Mouse (Mus musculus): ENCODE results near the gene Bmpr1b. TPM values are rescaled to one million over a fixed set of nuclear protein-coding genes. Genes with fewer than 3 reads are reported as not detected.

Bmpr1b gene
- polyA plus RNA-seq, 1 experiment from 2014 or later = 12.2 TPM

DNA sequence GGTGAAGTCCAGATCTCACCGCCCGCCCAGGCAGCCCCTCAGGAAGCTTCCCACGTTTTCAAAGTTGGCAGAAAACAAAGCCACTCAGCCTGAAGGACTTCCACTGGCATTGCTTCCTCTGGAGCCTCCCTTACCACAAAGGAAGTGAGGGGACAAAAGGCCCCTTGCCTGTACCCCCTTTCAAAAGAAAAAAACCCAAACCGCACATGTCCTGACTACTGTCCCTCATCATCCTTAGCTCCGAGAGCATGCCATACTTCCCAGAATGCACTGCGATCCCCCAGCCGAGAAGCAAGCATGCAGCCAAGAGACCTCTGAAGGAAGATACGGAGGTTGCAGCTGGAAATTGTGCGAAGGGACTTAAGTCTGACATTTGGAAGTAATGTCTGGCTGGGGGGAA, 4.2 kb downstream of the Bmpr1b start:
- Histone ChIP-seq H3K4me2 (replicated peaks) (no peak overlapping the region), H3K4me1 (peaks cover 7% of the 10 kb centered on the region), H3K9ac (no peak overlapping the region), H3K4me3 (no peak overlapping the region), H3K27ac (no peak overlapping the region), H3K9me3 (replicated peaks) (no peaks in the 10 kb centered on the region), H3K36me3 (no peaks in the 10 kb centered on the region), H3K27me3 (no peaks in the 10 kb centered on the region)
- WGBS = 59% methylated on average over 9 of the region's 9 CpGs
- no peak for ATAC-seq (ENCODE audit: low FRiP score)

DNA sequence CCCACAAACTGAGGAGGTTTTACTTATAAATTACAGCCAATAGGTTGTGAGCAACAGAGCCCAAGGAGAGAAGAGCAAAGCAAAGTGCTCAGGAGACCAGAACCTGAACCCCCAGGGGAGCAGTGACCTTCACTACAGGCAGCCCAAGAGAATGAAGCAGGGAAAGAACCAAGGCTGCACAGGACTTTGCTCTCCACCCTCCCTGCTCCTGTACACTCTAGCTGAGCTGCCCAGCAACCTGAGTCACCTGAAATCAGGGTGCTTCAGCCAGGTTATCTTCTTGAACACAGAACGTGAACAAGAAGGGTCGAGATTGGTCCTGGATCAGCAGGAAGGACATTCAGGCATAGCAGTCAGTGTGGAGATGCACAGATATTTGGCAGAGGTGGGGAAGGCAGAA, 5.3 kb downstream of the Bmpr1b start:
- Histone ChIP-seq H3K9me3 (replicated peaks) (no peaks in the 10 kb centered on the region), H3K4me2 (replicated peaks) (no peak overlapping the region), H3K36me3 (no peaks in the 10 kb centered on the region), H3K4me1 (peaks cover 7% of the 10 kb centered on the region), H3K9ac (no peak overlapping the region), H3K4me3 (no peak overlapping the region), H3K27me3 (no peaks in the 10 kb centered on the region), H3K27ac (no peak overlapping the region)
- 92% methylated on average over 2 of the region's 2 CpGs for WGBS
- ATAC-seq (ENCODE audit: low FRiP score) = no peak

DNA sequence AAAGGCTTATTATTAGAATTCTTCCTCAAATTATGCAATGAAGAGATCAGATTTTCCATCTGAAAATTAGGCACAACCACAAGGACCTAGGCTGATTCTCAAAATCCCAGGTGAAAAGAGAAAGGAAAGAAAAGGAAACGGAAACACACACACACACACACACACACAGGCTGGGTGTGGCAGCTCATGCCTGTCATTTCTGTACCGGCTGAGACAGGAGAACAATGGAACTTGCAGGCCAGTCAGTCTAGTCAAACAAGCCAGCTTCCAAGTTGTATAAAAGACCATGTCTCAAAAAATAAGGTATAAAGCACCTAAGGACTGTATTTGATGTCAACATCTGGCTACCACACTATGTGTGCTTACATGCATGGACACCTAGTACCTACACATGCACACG, 7.8 kb downstream of the Bmpr1b start:
- Histone ChIP-seq H3K9ac (no peak overlapping the region), H3K4me2 (replicated peaks) (no peak overlapping the region), H3K4me3 (no peak overlapping the region), H3K9me3 (replicated peaks) (no peaks in the 10 kb centered on the region), H3K4me1 (0 out of 2 replicates have a peak, but pooled peaks cover 2% of the 10 kb centered on the region), H3K27ac (no peak overlapping the region), H3K27me3 (no peaks in the 10 kb centered on the region), H3K36me3 (no peaks in the 10 kb centered on the region)
- no peak for ATAC-seq (ENCODE audit: low FRiP score)
- WGBS = 77% methylated on average over 3 of the region's 3 CpGs

GRCm38 (mm10) chr3:142151980-142152379, 17.2 kb downstream of the Bmpr1b start:
- WGBS = 88% methylated on average over 5 of the region's 5 CpGs
- no peaks in the 10 kb centered on the region for H3K36me3 ChIP-seq
- ATAC-seq (ENCODE audit: low FRiP score) = no peak
- H3K9me3 ChIP-seq (replicated peaks) = no peaks in the 10 kb centered on the region
- no peak overlapping the region for H3K4me3 ChIP-seq
- H3K9ac ChIP-seq = no peak overlapping the region
- H3K4me1 ChIP-seq = no peaks in the 10 kb centered on the region
- no peak overlapping the region for H3K4me2 ChIP-seq (replicated peaks)
- H3K27me3 ChIP-seq = no peaks in the 10 kb centered on the region
- no peak overlapping the region for H3K27ac ChIP-seq

- Histone ChIP-seq H3K4me3 (no peak overlapping the region), H3K27ac (no peak overlapping the region)
- 92% methylated on average over 5 of the region's 5 CpGs for WGBS
Observed at GRCm38 (mm10) chr3:142138796-142139195, 30.4 kb downstream of the Bmpr1b start.

DNA sequence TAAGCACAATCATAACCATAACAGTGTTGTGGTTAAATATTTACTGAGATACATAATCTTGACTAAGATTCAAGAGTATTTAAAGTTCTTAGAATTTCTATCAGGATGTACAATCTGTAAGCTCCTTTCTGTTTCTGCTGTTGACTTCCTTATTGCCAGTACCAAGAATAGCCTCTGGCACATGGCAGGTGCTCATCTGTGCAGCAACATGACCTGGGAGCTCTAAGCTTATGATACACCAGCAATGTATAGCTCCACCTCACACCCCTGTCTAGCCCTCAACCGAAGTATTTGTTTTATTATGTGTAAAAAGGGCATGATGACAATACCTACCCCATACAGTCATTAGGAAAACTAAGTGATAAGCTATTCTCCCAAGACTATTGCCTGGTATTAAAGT, 42.8 kb downstream of the Bmpr1b start:
- Histone ChIP-seq H3K36me3 (no peaks in the 10 kb centered on the region), H3K4me1 (peaks cover 6% of the 10 kb centered on the region; the same call in 1 of the 2 replicates), H3K27me3 (no peaks in the 10 kb centered on the region), H3K4me2 (replicated peaks) (no peak overlapping the region), H3K4me3 (no peak overlapping the region), H3K9ac (no peak overlapping the region), H3K9me3 (replicated peaks) (no peaks in the 10 kb centered on the region), H3K27ac (no peak overlapping the region)
- 92% methylated on average over 1 of the region's 1 CpGs for WGBS
- ATAC-seq (ENCODE audit: low FRiP score) = no peak

More at GRCm38 (mm10) chr3:142138796-142139195, 30.4 kb downstream of the Bmpr1b start:
- no peak overlapping the region for H3K4me2 ChIP-seq (replicated peaks)
- H3K9me3 ChIP-seq (replicated peaks) = no peaks in the 10 kb centered on the region
- H3K4me1 ChIP-seq = no peaks in the 10 kb centered on the region
- ATAC-seq (ENCODE audit: low FRiP score) = no peak
- no peaks in the 10 kb centered on the region for H3K27me3 ChIP-seq
- no peaks in the 10 kb centered on the region for H3K36me3 ChIP-seq
- no peak overlapping the region for H3K9ac ChIP-seq

GRCm38 (mm10) chr3:142125556-142125955, 43.7 kb downstream of the Bmpr1b start:
- Histone ChIP-seq H3K36me3 (no peaks in the 10 kb centered on the region), H3K4me1 (peaks cover 6% of the 10 kb centered on the region; the same call in 1 of the 2 replicates), H3K27ac (no peak overlapping the region), H3K9ac (no peak overlapping the region), H3K27me3 (no peaks in the 10 kb centered on the region), H3K9me3 (replicated peaks) (no peaks in the 10 kb centered on the region), H3K4me3 (no peak overlapping the region), H3K4me2 (replicated peaks) (no peak overlapping the region)
- 70% methylated on average over 2 of the region's 2 CpGs for WGBS
- ATAC-seq (ENCODE audit: low FRiP score) = no peak

DNA sequence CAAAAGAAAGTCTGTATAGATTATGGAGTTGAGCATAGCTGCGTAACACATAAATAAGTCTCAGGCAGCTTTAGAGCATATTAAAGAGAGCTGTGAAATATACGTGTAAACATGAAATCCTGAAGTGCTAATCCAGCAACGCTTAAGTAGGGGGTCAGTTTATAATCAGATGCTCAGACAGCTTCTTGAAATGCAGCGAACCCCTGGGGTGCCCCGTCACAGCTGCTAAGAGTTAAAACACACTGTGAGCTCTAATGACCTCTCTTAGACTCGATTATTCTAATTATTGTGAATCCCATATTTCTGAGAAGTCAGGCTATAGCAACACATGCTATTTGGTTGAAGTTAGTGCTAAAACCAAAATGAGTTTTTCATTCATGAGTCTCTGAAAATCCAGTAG, 45.0 kb downstream of the Bmpr1b start:
- 43% methylated on average over 6 of the region's 6 CpGs for WGBS
- Histone ChIP-seq H3K9ac (no peak overlapping the region), H3K27ac (no peak overlapping the region), H3K4me1 (peaks cover 6% of the 10 kb centered on the region; the same call in 1 of the 2 replicates), H3K27me3 (no peaks in the 10 kb centered on the region), H3K4me2 (replicated peaks) (no peak overlapping the region), H3K4me3 (no peak overlapping the region), H3K36me3 (no peaks in the 10 kb centered on the region), H3K9me3 (replicated peaks) (no peaks in the 10 kb centered on the region)
- ATAC-seq (ENCODE audit: low FRiP score) = no peak

DNA sequence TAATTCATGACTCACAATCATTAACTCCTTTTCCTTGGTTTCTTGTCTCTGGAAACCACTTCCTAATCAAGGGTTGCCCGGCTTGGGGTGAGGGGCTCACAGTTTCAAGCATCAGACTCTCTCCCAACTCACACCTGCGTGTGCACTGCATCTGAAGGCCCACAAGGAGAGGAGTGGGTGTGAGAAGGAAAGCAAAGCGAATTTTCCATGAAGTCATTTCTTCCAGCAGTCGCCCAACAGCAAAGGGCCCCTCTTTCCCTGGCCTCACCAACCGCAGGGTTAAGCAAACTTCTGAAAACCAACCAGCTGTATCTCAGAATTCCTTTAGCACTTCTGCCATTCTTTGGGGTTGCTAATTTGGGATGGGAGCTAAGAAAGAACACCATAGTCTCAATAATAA, 46.8 kb downstream of the Bmpr1b start:
- no peaks in the 10 kb centered on the region for H3K36me3 ChIP-seq
- no peak overlapping the region for H3K9ac ChIP-seq
- no peak overlapping the region for H3K4me3 ChIP-seq
- peaks cover 6% of the 10 kb centered on the region; the same call in 1 of the 2 replicates for H3K4me1 ChIP-seq
- ATAC-seq (ENCODE audit: low FRiP score) = no peak
- 79% methylated on average over 5 of the region's 5 CpGs for WGBS
- H3K4me2 ChIP-seq (replicated peaks) = no peak overlapping the region
- H3K27me3 ChIP-seq = no peaks in the 10 kb centered on the region
- H3K27ac ChIP-seq = no peak overlapping the region
- H3K9me3 ChIP-seq (replicated peaks) = no peaks in the 10 kb centered on the region

GRCm38 (mm10) chr3:142120795-142121194, 48.4 kb downstream of the Bmpr1b start:
- peaks cover 6% of the 10 kb centered on the region; the same call in 1 of the 2 replicates for H3K4me1 ChIP-seq
- H3K9ac ChIP-seq = no peak overlapping the region
- WGBS = 69% methylated on average over 3 of the region's 3 CpGs
- ATAC-seq (ENCODE audit: low FRiP score) = no peak
- no peaks in the 10 kb centered on the region for H3K9me3 ChIP-seq (replicated peaks)
- no peak overlapping the region for H3K4me2 ChIP-seq (replicated peaks)
- no peak overlapping the region for H3K27ac ChIP-seq
- no peaks in the 10 kb centered on the region for H3K36me3 ChIP-seq
- no peak overlapping the region for H3K4me3 ChIP-seq
- no peaks in the 10 kb centered on the region for H3K27me3 ChIP-seq

DNA sequence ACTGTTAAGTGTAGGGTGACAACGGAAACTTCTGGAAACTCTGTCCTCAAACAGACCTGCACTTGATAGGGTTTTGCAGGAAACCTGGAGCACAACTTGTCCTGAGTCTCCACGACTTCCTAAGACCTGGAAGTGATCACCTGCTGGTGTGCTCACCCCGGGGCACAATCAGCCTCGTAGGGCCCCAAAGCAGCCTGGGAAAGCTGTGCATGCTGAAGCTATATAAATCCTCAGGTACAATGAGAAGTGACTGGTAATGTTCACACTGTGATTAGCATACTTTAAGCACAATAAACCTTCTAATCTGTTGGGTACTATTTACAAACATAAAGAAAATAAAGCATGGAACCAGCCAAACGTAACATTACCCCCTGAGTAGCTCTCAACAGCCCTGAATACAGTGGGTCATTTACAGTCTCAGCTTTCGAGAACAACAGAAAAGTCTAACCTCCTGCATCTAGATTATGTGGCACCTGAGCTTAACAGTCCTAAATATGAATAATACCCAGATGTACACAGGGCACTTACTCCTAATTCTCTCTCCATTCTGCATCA, 54.4 kb downstream of the Bmpr1b start:
- Histone ChIP-seq H3K4me1 (peaks cover 3% of the 10 kb centered on the region; the same call in 1 of the 2 replicates), H3K4me2 (replicated peaks) (no peak overlapping the region), H3K9me3 (replicated peaks) (no peaks in the 10 kb centered on the region), H3K4me3 (no peak overlapping the region), H3K36me3 (no peaks in the 10 kb centered on the region), H3K27ac (no peak overlapping the region), H3K27me3 (no peaks in the 10 kb centered on the region), H3K9ac (no peak overlapping the region)
- 50% methylated on average over 6 of the region's 6 CpGs for WGBS
- no peak for ATAC-seq (ENCODE audit: low FRiP score)

GRCm38 (mm10) chr3:142114190-142114589, 55.0 kb downstream of the Bmpr1b start:
- H3K36me3 ChIP-seq = no peaks in the 10 kb centered on the region
- H3K4me1 ChIP-seq = peaks cover 3% of the 10 kb centered on the region; the same call in 1 of the 2 replicates
- no peak for ATAC-seq (ENCODE audit: low FRiP score)
- no peak overlapping the region for H3K4me3 ChIP-seq
- H3K9ac ChIP-seq = no peak overlapping the region
- H3K9me3 ChIP-seq (replicated peaks) = no peaks in the 10 kb centered on the region
- H3K27me3 ChIP-seq = no peaks in the 10 kb centered on the region
- no peak overlapping the region for H3K4me2 ChIP-seq (replicated peaks)
- WGBS = 53% methylated on average over 3 of the region's 3 CpGs
- H3K27ac ChIP-seq = no peak overlapping the region

DNA sequence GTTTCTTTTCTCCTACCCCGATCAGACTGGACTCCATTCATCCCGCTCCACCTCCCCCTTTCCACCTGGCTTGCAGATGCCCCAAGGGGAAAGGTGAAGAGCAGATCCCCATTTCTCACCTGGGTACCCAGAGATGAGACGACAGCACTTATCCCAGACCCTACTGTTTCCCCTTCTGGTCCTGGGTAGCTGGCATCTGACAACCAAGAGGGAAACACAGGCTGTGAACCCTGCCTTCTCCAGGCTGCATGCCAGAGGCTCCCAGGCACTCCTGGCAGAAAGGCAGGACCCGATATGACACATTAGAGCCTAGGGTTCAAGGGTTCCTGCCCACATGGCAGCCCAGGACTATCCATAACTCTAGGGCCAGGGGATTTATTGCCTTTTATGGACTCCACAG, 56.0 kb downstream of the Bmpr1b start:
- Histone ChIP-seq H3K4me3 (no peak overlapping the region), H3K9me3 (replicated peaks) (no peaks in the 10 kb centered on the region), H3K36me3 (no peaks in the 10 kb centered on the region), H3K27ac (no peak overlapping the region), H3K4me1 (peaks cover 3% of the 10 kb centered on the region; the same call in 1 of the 2 replicates), H3K4me2 (replicated peaks) (no peak overlapping the region), H3K9ac (no peak overlapping the region), H3K27me3 (no peaks in the 10 kb centered on the region)
- ATAC-seq (ENCODE audit: low FRiP score) = no peak
- 79% methylated on average over 4 of the region's 4 CpGs for WGBS

All from hindbrain, embryonic 12.5 days (tissue).